ENCODE assay signal across 31 mouse cellular contexts in genomic region chr5:7972266-7972665, GRCm38 (mm10). TPM values are rescaled to one million over a fixed set of nuclear protein-coding genes. Genes with fewer than 3 reads are reported as not detected.
DNase-seq lines count a peak whose midpoint lies in the region; ATAC-seq and TF ChIP-seq lines count a peak whose summit lies in the region.
"Had no signal": no experiment of that assay in that cellular context is flagged by ENCODE, and none has a peak within 500 bp of the region (broad histone marks: within the 10 kb centered on the region; RNA-seq: fewer than 3 reads in every experiment).

No protein-coding gene starts in this region.

- H3K79me2 ChIP-seq in liver, adult 2 months (ENCODE audit: control insufficient read depth, insufficient read depth, low read length), result peaks cover 2% of the 10 kb centered on the region; the same call in 1 of the 2 replicates

- no peaks in the 10 kb centered on the region for H3K27me3 ChIP-seq in kidney, embryonic 16.5 days (ENCODE audit: insufficient read depth, low read length)
- no peaks in the 10 kb centered on the region for H3K27me3 ChIP-seq in liver, adult 2 months (ENCODE audit: control insufficient read depth, insufficient read depth, low read length)
- H3K27me3 ChIP-seq in liver, postnatal 0 days (ENCODE audit: insufficient read depth, low read length), result no peaks in the 10 kb centered on the region
- H3K27me3 ChIP-seq: CH12.LX; embryonic facial prominence, embryonic 13.5 days; forebrain, embryonic 12.5 days; forebrain, embryonic 15.5 days; heart, embryonic 13.5 days; hindbrain, embryonic 13.5 days had no signal

- 78% methylated on average over 2 of the region's 2 CpGs for WGBS in kidney, embryonic 16.5 days
- WGBS in liver, adult 2 months, result 24% methylated on average over 2 of the region's 2 CpGs
- 81% methylated on average over 2 of the region's 2 CpGs for WGBS in liver, postnatal 0 days (ENCODE audit: insufficient replicate concordance)

- no peak overlapping the region for H3K9ac ChIP-seq in kidney, embryonic 16.5 days (replicated peaks; ENCODE audit: low read length)
- no peak overlapping the region for H3K9ac ChIP-seq in liver, adult 2 months (ENCODE audit: low read depth, low read length)
- no peak overlapping the region for H3K9ac ChIP-seq in liver, postnatal 0 days (replicated peaks)
- H3K9ac ChIP-seq: embryonic facial prominence, embryonic 13.5 days; forebrain, embryonic 12.5 days; forebrain, embryonic 15.5 days; heart, embryonic 13.5 days; hindbrain, embryonic 13.5 days had no signal

- peak; percentile 82 for DNase-seq in heart, adult 11 months
- DNase-seq in heart, postnatal 14 days, result no peak
- peak; percentile 11 for DNase-seq in kidney, postnatal 10 days
- peak; percentile 49 for DNase-seq in liver, adult 2 months (ENCODE audit: extremely low read depth, low read depth, low spot score)
- DNase-seq in liver, postnatal 0 days, result no peak
- DNase-seq in heart, postnatal 10 days, result no peak
- DNase-seq: adrenal gland, adult 2 months; adrenal gland, postnatal 36 days; B cell, adult 2 months; cerebellum, adult 11 months; cerebellum, adult 8-10 months; cerebellum, postnatal 10 days; cerebellum, postnatal 36 days; embryo, embryonic 11 days; gastrocnemius, postnatal 25 days; heart, adult 2 months; heart, postnatal 36 days had no signal

- no peak overlapping the region for H3K27ac ChIP-seq in kidney, embryonic 16.5 days (ENCODE audit: low read length)
- H3K27ac ChIP-seq in liver, adult 2 months (replicated peaks; ENCODE audit: insufficient read depth, low read depth, low read length), result no peak overlapping the region; the same call in 1 of the 2 replicates
- H3K27ac ChIP-seq in liver, postnatal 0 days (ENCODE audit: low read depth), result no peak overlapping the region
- H3K27ac ChIP-seq: embryonic facial prominence, embryonic 10.5 days; embryonic facial prominence, embryonic 13.5 days; forebrain, embryonic 12.5 days; forebrain, embryonic 15.5 days; heart, adult 2 months; heart, embryonic 10.5 days; heart, embryonic 13.5 days; hindbrain, embryonic 10.5 days; hindbrain, embryonic 13.5 days had no signal

- no peak overlapping the region for H3K4me2 ChIP-seq in kidney, embryonic 16.5 days (replicated peaks; ENCODE audit: low read depth, low read length)
- H3K4me2 ChIP-seq in liver, postnatal 0 days (ENCODE audit: low read depth, low read length), result no peak overlapping the region
- H3K4me2 ChIP-seq: embryonic facial prominence, embryonic 13.5 days; forebrain, embryonic 12.5 days; forebrain, embryonic 15.5 days; heart, embryonic 13.5 days; hindbrain, embryonic 13.5 days had no signal

- intact Hi-C loops in heart, postnatal 14 days (cut with DNase I), result no loop called here
- intact Hi-C loops in heart, postnatal 10 days (cut with DNase I), result no loop called here

- no peak overlapping the region for H3K4me3 ChIP-seq in kidney, embryonic 16.5 days (ENCODE audit: low read length)
- H3K4me3 ChIP-seq in liver, adult 2 months (ENCODE audit: insufficient read depth, low read depth, low read length), result no peak overlapping the region
- no peak overlapping the region for H3K4me3 ChIP-seq in liver, postnatal 0 days (ENCODE audit: low read depth, low read length)
- H3K4me3 ChIP-seq: embryonic facial prominence, embryonic 10.5 days; embryonic facial prominence, embryonic 13.5 days; erythroblast, embryonic 14.5 days; forebrain, embryonic 12.5 days; forebrain, embryonic 15.5 days; heart, adult 2 months; heart, embryonic 10.5 days; heart, embryonic 13.5 days; hindbrain, embryonic 10.5 days; hindbrain, embryonic 13.5 days had no signal

- H3K4me1 ChIP-seq in kidney, embryonic 16.5 days (ENCODE audit: insufficient read depth, low read length), result no peaks in the 10 kb centered on the region
- peaks cover 7% of the 10 kb centered on the region; the same call in 1 of the 2 replicates for H3K4me1 ChIP-seq in liver, adult 2 months (ENCODE audit: control insufficient read depth, insufficient read depth, low read length)
- no peaks in the 10 kb centered on the region for H3K4me1 ChIP-seq in liver, postnatal 0 days (ENCODE audit: insufficient read depth)
- H3K4me1 ChIP-seq: embryonic facial prominence, embryonic 10.5 days; embryonic facial prominence, embryonic 13.5 days; forebrain, embryonic 12.5 days; forebrain, embryonic 15.5 days; heart, embryonic 13.5 days; hindbrain, embryonic 10.5 days; hindbrain, embryonic 13.5 days had no signal

- no peaks in the 10 kb centered on the region for H3K36me3 ChIP-seq in kidney, embryonic 16.5 days (ENCODE audit: insufficient read depth, low read length)
- H3K36me3 ChIP-seq in liver, adult 2 months (ENCODE audit: control insufficient read depth, insufficient read depth, low read length), result peaks cover 31% of the 10 kb centered on the region
- H3K36me3 ChIP-seq in liver, postnatal 0 days (replicated peaks; ENCODE audit: insufficient read depth, low read length), result no peaks in the 10 kb centered on the region; the same call in 1 of the 2 replicates
- H3K36me3 ChIP-seq: embryonic facial prominence, embryonic 10.5 days; embryonic facial prominence, embryonic 13.5 days; forebrain, embryonic 12.5 days; forebrain, embryonic 15.5 days; G1E; heart, embryonic 10.5 days; heart, embryonic 13.5 days; hindbrain, embryonic 10.5 days; hindbrain, embryonic 13.5 days had no signal

- TF ChIP-seq EP300 in liver, postnatal 0 days (IDR thresholded peaks at IDR 0.05; ENCODE audit: low read depth), result no peak

- no peaks in the 10 kb centered on the region for H3K9me3 ChIP-seq in kidney, embryonic 16.5 days (ENCODE audit: low read length)
- H3K9me3 ChIP-seq in liver, postnatal 0 days (ENCODE audit: low read length), result no peaks in the 10 kb centered on the region
- H3K9me3 ChIP-seq: embryonic facial prominence, embryonic 10.5 days; embryonic facial prominence, embryonic 13.5 days; forebrain, embryonic 12.5 days; forebrain, embryonic 15.5 days; G1E; heart, embryonic 10.5 days; heart, embryonic 13.5 days; hindbrain, embryonic 10.5 days; hindbrain, embryonic 13.5 days had no signal

- no peak for TF ChIP-seq CTCF in liver, adult 2 months (IDR thresholded peaks at IDR 0.05; ENCODE audit: low read depth, low read length)
- TF ChIP-seq CTCF in liver, postnatal 0 days (IDR thresholded peaks at IDR 0.05; ENCODE audit: low read depth), result no peak

- no peak for ATAC-seq in kidney, embryonic 16.5 days (ENCODE audit: low FRiP score, low TSS enrichment)
- no peak for ATAC-seq in liver, postnatal 0 days
- ATAC-seq: forebrain, embryonic 15.5 days; hindbrain, embryonic 16.5 days; Patski had no signal

- TF ChIP-seq POLR2A in liver, adult 2 months (IDR thresholded peaks at IDR 0.05; ENCODE audit: extremely low read depth, insufficient read depth, low read length), result no peak

RNA-seq across cellular contexts. Expression of gene Steap4, which starts 12.0 kb away (rescaled TPM):
- 10 to 100 TPM; 32.7 to 35.9 TPM for total RNA-seq in heart, postnatal 14 days (2021)
- 4.0 and 4.8 TPM in 2 replicates for polyA plus RNA-seq in kidney, embryonic 16.5 days (2015; fragmentation: Nextera tagmentation; extraction: Ambion mirVana)
- total RNA-seq in liver, adult 2 months (2014; rRNA removed), result 76.6 and 90.1 TPM in 2 replicates
- polyA plus RNA-seq in liver, adult 2 months (2012; rRNA removed), result 38.3 and 40.9 TPM in 2 replicates
- polyA plus RNA-seq in liver, postnatal 0 days (2015; fragmentation: Nextera tagmentation; extraction: Ambion mirVana), result 15.5 and 18.4 TPM in 2 replicates
- 10 to 100 TPM; 30.0 to 41.2 TPM for total RNA-seq in heart, postnatal 10 days (2021)
- total RNA-seq: G1E had no signal
- polyA plus RNA-seq: G1E had no signal

Comparison
In these comparisons a context has a peak if more than half of its experiments do, and no peak if none do; other contexts are left out.
1. DNase-seq: peak in heart, adult 11 months (single experiment), kidney, postnatal 10 days (single experiment) and liver, adult 2 months (single experiment); none in heart, postnatal 14 days (0 of 2), liver, postnatal 0 days (single experiment) and heart, postnatal 10 days (0 of 2).